Mouse (Mus musculus) hindbrain, embryonic 10.5 days (tissue): ENCODE measurements around the gene Cox7b. TPM values are rescaled to one million over a fixed set of nuclear protein-coding genes. Genes with fewer than 3 reads are reported as not detected.

Source experiments
- DNase-seq: peaks from one replicate; pipeline ENCODE4 v3.0.0-alpha.2; 2017; ENCODE audit warnings: low spot score
- H3K27ac ChIP-seq: fragments of 300-500 bp; sonication (generic); 2 replicates; pipeline ENCODE4 v1.5.1; 2016; ENCODE audit warnings: mild to moderate bottlenecking, moderate library complexity
- H3K27me3 ChIP-seq: fragments of 300-500 bp; sonication (generic); 2 replicates; pipeline ENCODE4 v1.6.1; 2016; ENCODE audit warnings: mild to moderate bottlenecking; ENCODE audit not compliant: poor library complexity, insufficient read depth, severe bottlenecking
- H3K36me3 ChIP-seq: fragments of 300-500 bp; sonication (generic); 2 replicates; pipeline ENCODE4 v1.6.1; 2016; ENCODE audit warnings: mild to moderate bottlenecking, moderate library complexity
- H3K4me1 ChIP-seq: fragments of 300-500 bp; sonication (generic); replicated peaks from 2 replicates; pipeline ENCODE4 v1.6.1; 2016; ENCODE audit warnings: mild to moderate bottlenecking
- H3K4me3 ChIP-seq: fragments of 300-500 bp; sonication (generic); 2 replicates; pipeline ENCODE4 v1.5.1; 2016; ENCODE audit warnings: mild to moderate bottlenecking, moderate library complexity
- H3K9me3 ChIP-seq: fragments of 300-500 bp; sonication (generic); 2 replicates; pipeline ENCODE4 v1.6.1; 2016; ENCODE audit warnings: mild to moderate bottlenecking, moderate library complexity
- WGBS: fragments of 180-500 bp; shearing (Covaris S2); methylation state at CpG from one replicate; pipeline ENCODE4 v1.1.7; 2016; 5-methylcytosine and 5-hydroxymethylcytosine counted together
- polyA plus RNA-seq: library from polyadenylated mRNA; unstranded; fragments of >200 nt; fragmentation: Nextera tagmentation; extraction: Ambion mirVana; gene quantifications from 2 replicates; pipeline ENCODE4 v1.2.1, GENCODE M21; 2016

The Cox7b gene
- polyA plus RNA-seq, 1 experiment from 2014 or later: 330 TPM

- no peak for DNase-seq
- no peak overlapping the region for H3K4me3 ChIP-seq
- peaks cover 5% of the 10 kb centered on the region; the same call in 1 of the 2 replicates for H3K27me3 ChIP-seq
- 79% methylated on average over 5 of the region's 5 CpGs for WGBS
- 0 out of 2 replicates have a peak, but pooled peaks cover 9% of the 10 kb centered on the region for H3K4me1 ChIP-seq
- no peaks in the 10 kb centered on the region for H3K36me3 ChIP-seq
- no peak overlapping the region for H3K27ac ChIP-seq
- H3K9me3 ChIP-seq: no peaks in the 10 kb centered on the region
These were observed 14.7 kb downstream of the Cox7b start for GRCm38 (mm10) chrX:106030176-106030575.

GRCm38 (mm10) chrX:106031124-106031523, 15.6 kb downstream of the Cox7b start:
- no peak for DNase-seq
- no peak overlapping the region for H3K4me3 ChIP-seq
- no peaks in the 10 kb centered on the region for H3K36me3 ChIP-seq
- no peak overlapping the region for H3K27ac ChIP-seq
- H3K4me1 ChIP-seq: 0 out of 2 replicates have a peak, but pooled peaks cover 9% of the 10 kb centered on the region
- H3K27me3 ChIP-seq: peaks cover 5% of the 10 kb centered on the region; the same call in 1 of the 2 replicates
- H3K9me3 ChIP-seq: no peaks in the 10 kb centered on the region

GRCm38 (mm10) chrX:106035727-106036126, 20.2 kb downstream of the Cox7b start:
- H3K36me3 ChIP-seq: 0 out of 2 replicates have a peak, but pooled peaks cover 4% of the 10 kb centered on the region
- H3K27me3 ChIP-seq: no peaks in the 10 kb centered on the region; the same call in 1 of the 2 replicates
- H3K4me1 ChIP-seq: 0 out of 2 replicates have a peak, but pooled peaks cover 2% of the 10 kb centered on the region
- no peak overlapping the region for H3K27ac ChIP-seq
- WGBS: 88% methylated on average over 2 of the region's 2 CpGs
- DNase-seq: no peak
- no peak overlapping the region for H3K4me3 ChIP-seq
- no peaks in the 10 kb centered on the region for H3K9me3 ChIP-seq

GRCm38 (mm10) chrX:106037185-106037752, 21.8 kb downstream of the Cox7b start:
- 93% methylated on average over 3 of the region's 3 CpGs for WGBS
- Histone ChIP-seq H3K4me3 (no peak overlapping the region), H3K27me3 (no peaks in the 10 kb centered on the region; the same call in 1 of the 2 replicates), H3K9me3 (no peaks in the 10 kb centered on the region), H3K36me3 (0 out of 2 replicates have a peak, but pooled peaks cover 4% of the 10 kb centered on the region), H3K4me1 (0 out of 2 replicates have a peak, but pooled peaks cover 2% of the 10 kb centered on the region), H3K27ac (no peak overlapping the region)
- no peak for DNase-seq

GRCm38 (mm10) chrX:106043863-106044617, 28.5 kb downstream of the Cox7b start:
- Histone ChIP-seq H3K36me3 (0 out of 2 replicates have a peak, but pooled peaks cover under 1% of the 10 kb centered on the region), H3K9me3 (no peaks in the 10 kb centered on the region), H3K27me3 (peaks cover 16% of the 10 kb centered on the region), H3K4me1 (peaks cover 4% of the 10 kb centered on the region; the same call in 1 of the 2 replicates), H3K27ac (no peak overlapping the region), H3K4me3 (no peak overlapping the region)
- WGBS: 67% methylated on average over 8 of the region's 8 CpGs
- no peak for DNase-seq

- Histone ChIP-seq H3K4me1 (peaks cover 4% of the 10 kb centered on the region; the same call in 1 of the 2 replicates), H3K27me3 (peaks cover 16% of the 10 kb centered on the region), H3K4me3 (no peak overlapping the region), H3K36me3 (no peaks in the 10 kb centered on the region), H3K9me3 (no peaks in the 10 kb centered on the region), H3K27ac (no peak overlapping the region)
- DNase-seq: no peak
- WGBS: 40% methylated on average over 2 of the region's 2 CpGs
These were observed 30.0 kb downstream of the Cox7b start for GRCm38 (mm10) chrX:106045455-106045854.

DNA sequence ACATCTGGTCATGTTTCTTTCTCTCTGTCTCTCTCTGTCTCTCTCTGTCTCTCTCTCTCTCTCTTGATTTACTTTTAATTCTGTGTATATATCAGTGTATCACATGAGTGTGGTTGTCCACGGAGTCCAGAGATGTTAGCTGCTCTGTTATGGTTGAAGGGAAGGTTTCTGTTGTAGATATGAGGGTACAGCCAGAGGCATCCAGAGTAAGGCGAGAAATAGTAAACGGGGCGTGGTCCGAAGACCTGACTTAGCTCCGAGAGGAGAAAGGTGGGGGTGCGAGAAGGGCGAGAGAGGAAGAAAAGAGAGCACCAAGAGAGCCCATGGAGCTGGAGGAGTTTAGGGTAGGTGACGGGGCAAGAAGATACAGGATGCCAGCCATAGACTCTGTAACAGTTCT, 30.4 kb downstream of the Cox7b start:
- Histone ChIP-seq H3K27ac (no peak overlapping the region), H3K27me3 (peaks cover 16% of the 10 kb centered on the region), H3K4me1 (peaks cover 4% of the 10 kb centered on the region; the same call in 1 of the 2 replicates), H3K4me3 (no peak overlapping the region), H3K36me3 (no peaks in the 10 kb centered on the region), H3K9me3 (no peaks in the 10 kb centered on the region)
- 74% methylated on average over 9 of the region's 9 CpGs for WGBS
- no peak for DNase-seq

DNA sequence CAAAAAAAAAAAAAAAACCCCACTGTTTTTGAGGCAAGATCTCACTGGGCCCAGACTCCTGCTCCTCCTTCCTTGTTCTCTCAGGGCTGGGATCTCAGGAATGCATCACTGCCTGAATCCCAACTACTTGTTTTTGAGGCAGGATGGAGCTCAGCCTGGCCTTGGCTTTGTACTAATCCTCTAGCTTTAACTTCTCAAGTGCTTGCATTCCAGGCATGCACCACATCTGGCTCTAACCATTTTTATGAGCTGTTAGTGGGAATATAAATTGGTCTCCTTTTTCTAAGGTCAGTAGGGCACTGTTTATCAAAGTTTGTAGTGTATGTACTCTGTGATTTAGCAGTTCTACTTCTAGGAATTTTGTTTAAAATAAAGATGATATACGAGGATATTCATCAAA, 32.7 kb downstream of the Cox7b start:
- Histone ChIP-seq H3K27ac (no peak overlapping the region), H3K27me3 (peaks cover 16% of the 10 kb centered on the region), H3K36me3 (no peaks in the 10 kb centered on the region), H3K9me3 (no peaks in the 10 kb centered on the region), H3K4me1 (peaks cover 4% of the 10 kb centered on the region; the same call in 1 of the 2 replicates), H3K4me3 (no peak overlapping the region)
- WGBS: 81% methylated on average over 1 of the region's 1 CpGs
- DNase-seq: no peak

Other genes starting within 250 kb of the Cox7b start
- 127 and 163 TPM in 2 replicates for gene Atrx, start 86.3 kb upstream of the Cox7b start, polyA plus RNA-seq
- gene Magt1, start 3.8 kb upstream of the Cox7b start, polyA plus RNA-seq: 30.0 and 43.4 TPM in 2 replicates
- gene Atp7a, start 11.6 kb downstream of the Cox7b start, polyA plus RNA-seq: 21.6 and 22.5 TPM in 2 replicates
- 0.26 and 0.27 TPM in 2 replicates for gene Tlr13, start 127.5 kb downstream of the Cox7b start, polyA plus RNA-seq
- gene Pgk1, start 171.4 kb downstream of the Cox7b start, polyA plus RNA-seq: 461 and 603 TPM in 2 replicates
- 9.3 and 10.9 TPM in 2 replicates for gene Taf9b, start 205.5 kb downstream of the Cox7b start, polyA plus RNA-seq
- not detected in 2 replicates for gene Fnd3c2, start 239.7 kb downstream of the Cox7b start, polyA plus RNA-seq